Mouse (Mus musculus) left cerebral cortex, postnatal 36 days (tissue): ENCODE data around the gene Rimbp2. TPM values are rescaled to one million over a fixed set of nuclear protein-coding genes. Genes with fewer than 3 reads are reported as not detected.
"Not testable (repeated sequence)": the region's sequence is repeated elsewhere in the genome, so short reads cannot be mapped to it uniquely, and the experiment has no call there.

ENCODE experiments used
- DNase-seq, 2 experiments: peaks; one replicate each; pipeline ENCODE4 v3.0.0; 2021 to 2022; ENCODE audit warnings: low spot score in 2 of 2, mixed read lengths in 1 of 2
- intact Hi-C: fragments of 180-260 bp; cut with DNase I; formaldehyde crosslinking; loops from one replicate; pipeline ENCODE4 v1.15.1; 2025
- total RNA-seq, 2 experiments: library from RNA; stranded (reverse); gene quantifications; 2 replicates each; pipeline ENCODE4 v1.2.3; 2021

The Rimbp2 gene
- 100 to 1,000 TPM; 128 to 150 TPM for total RNA-seq

- intact Hi-C loops = loop anchor here (2.0 to 5.0 kb wide), 2 partner anchors 41 to 143 kb away; no protein-coding TSS in a partner anchor
- DNase-seq = peak; percentile 73 to 74
These were observed at the start of gene Rimbp2 for GRCm38 (mm10) chr5:128953278-128954070. Gene Rimbp2 (minus strand): TSS chr5:128953486.

DNA sequence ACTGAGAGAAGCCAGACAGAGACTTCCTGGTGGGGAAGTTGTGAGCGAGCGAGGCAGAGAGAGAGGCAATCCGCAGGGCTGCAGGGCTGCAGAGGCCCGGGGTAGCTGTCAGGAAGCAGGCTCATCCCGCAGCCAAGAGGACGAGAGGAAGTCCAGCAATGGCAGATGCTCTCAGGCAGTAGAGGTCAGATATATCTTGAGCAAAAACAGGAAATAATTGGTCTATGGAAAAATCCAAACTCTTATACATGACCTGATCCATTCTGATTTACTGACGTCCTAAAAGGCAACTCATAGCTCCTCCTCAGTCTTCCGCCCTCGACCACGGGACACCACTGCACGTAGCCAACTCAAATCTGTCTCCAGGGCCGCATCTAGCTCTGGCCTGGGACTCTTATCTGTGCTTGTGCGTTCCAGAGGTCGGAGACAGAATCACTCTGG, 49.3 kb upstream of the Rimbp2 start:
- intact Hi-C loops = no loop called here
- no peak for DNase-seq

DNA sequence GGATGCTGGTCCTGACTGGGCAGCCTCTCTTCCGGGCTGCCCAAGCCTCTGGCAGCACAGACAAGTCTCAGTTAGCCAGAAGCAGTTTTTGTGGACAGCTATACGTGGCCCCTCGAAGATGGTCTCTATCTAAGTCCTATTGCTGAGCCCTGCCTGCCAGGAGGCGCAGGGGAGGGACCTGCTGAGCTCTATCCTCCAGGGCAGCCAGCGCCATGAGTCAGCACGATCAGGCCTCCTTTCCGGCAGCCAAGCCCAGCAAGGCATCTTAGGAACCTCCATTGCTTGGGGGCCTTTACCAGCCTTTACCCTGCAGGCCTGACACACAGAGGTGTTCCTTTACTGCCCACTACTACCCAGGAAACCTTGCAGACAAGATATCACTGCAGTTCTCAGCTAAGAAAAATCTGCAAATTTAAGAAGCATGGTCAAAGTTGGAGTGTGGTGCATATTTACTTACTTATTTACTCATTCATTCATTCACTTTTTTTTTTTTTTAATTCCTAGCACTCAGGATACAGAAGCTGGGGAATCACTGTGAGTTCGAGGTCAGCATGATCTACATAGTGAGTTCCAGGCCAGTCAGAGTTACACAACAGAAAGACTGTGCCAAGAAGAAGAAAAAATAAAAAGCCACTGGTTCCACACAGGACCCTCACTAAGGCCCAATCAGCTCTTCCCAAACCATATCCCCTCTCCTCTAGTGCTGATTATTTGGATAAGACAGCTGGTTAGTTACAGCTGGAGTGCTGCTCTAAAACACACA, 47.6 kb upstream of the Rimbp2 start:
- no peak for DNase-seq
- intact Hi-C loops = no loop called here

DNA sequence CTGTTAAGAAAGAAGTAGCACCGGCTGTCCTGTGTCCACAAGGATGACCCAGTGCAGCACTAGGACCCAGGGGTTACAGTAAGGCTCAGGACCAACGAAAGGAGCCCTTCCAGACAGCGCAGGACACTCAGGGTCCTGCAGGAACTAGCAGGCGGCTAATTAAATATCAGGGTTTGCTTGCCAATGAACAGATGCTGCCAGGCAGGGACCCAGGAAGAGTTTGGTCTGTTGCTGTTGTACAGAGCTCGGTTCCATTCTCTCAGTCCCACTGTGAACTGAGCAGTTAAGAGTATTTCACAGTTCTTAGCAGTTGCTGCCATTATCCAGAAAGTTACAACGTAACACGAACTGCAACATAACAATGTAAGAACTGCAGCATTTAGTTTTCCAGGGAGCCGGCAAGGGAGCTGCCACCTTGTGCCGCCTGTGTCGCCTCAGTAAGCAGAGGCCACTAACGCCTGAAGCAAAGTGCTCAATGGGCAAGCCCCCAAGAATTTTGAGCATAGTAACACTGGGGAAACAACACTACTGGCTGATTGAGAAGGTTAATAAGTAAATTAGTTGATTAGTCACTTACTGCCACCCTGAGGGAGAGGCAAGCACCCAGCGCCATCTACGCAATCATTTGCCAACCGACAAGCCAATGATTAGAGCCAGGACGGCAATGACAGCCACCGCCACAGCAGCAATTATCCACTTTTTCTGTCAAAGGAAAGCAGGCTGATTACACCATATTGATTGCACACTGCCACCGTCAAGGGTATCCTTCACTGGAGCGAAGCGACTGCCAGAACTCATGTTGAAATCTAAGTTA, 34.1 kb upstream of the Rimbp2 start:
- intact Hi-C loops = no loop called here
- no peak for DNase-seq

- intact Hi-C loops = no loop called here
- DNase-seq = no peak
These were observed 32.7 kb upstream of the Rimbp2 start for GRCm38 (mm10) chr5:128985946-128986345.

DNA sequence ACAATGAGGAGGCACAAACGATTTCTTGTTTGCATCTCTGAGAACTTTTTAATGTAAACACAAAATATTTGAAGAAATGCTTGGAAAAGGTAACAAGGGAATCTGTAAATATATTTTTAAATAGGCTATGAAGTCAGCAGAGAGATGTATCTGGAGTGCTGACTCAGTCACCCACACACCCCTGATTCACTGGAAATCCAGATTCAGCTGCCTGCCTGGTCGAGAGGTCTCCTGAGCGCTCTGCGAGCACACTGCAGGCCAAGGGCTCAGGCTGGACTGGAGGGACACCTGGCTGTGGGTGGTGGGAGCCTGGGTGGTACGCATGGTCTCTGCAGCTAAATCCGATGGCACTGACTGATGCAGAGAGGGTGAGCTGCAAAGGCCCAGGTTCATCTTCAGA, 31.2 kb upstream of the Rimbp2 start:
- DNase-seq = peak in 1 of 2 experiments; percentile 35

DNA sequence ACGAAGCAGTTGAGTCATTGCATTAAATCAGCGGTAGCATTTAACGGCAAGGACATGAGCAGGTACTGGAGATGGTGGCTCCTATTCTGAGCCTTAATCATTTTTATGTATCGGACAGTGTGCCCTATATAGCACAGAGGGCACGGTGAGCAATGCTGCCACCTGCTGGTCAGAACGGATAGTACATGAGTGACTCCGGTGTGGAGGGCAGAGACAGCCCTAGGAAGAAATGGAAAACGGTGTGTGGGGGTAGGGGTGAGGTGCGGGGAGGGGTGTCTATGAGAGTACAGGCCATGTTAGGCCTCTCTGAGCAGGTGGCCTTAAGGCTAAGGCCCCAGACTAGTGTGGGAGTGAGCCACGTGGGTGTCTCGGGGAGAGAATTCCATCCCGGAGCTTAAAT, 28.3 kb upstream of the Rimbp2 start:
- peak; percentile 39 to 60 for DNase-seq
- intact Hi-C loops = loop anchor here (5.0 kb wide), 1 partner anchor 459 kb away; no protein-coding TSS in a partner anchor

More for the DNA sequence above, 31.2 kb upstream of the Rimbp2 start:
- intact Hi-C loops = loop anchor here (5.0 kb wide), 1 partner anchor 462 kb away; no protein-coding TSS in a partner anchor

- DNase-seq = no peak
- intact Hi-C loops = loop anchor here (5.0 kb wide), 1 partner anchor 459 kb away; no protein-coding TSS in a partner anchor
These were observed 27.6 kb upstream of the Rimbp2 start for GRCm38 (mm10) chr5:128980857-128981256.

GRCm38 (mm10) chr5:128978957-128979356, 25.7 kb upstream of the Rimbp2 start:
- no peak for DNase-seq
- intact Hi-C loops = no loop called here

GRCm38 (mm10) chr5:128977466-128977865, 24.2 kb upstream of the Rimbp2 start:
- intact Hi-C loops, DNase-seq: not testable (repeated sequence)

DNA sequence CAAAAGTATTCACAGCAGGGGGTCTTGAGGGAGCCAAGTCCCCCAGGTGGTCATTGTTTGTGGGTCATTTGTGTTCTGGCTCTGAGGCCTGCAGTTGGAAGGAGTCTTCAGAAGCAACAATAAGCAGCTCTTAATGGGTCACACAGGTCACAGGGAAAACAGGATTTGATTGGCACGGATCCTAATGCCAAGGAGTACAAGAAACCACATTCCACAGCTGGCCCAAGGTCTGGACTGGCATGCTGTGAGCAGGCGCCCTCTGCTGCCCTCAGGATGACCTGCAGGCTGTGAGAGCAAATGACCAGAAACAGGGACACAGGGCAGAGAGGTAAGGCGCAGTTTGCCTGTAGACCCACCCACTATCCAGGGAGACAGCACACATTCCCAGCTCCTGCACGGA, 23.0 kb upstream of the Rimbp2 start:
- DNase-seq = no peak
- intact Hi-C loops = no loop called here

- DNase-seq = peak; percentile 70 to 79
- intact Hi-C loops = no loop called here
These were observed 18.0 kb upstream of the Rimbp2 start for GRCm38 (mm10) chr5:128971298-128971697.

GRCm38 (mm10) chr5:128970878-128971277, 17.6 kb upstream of the Rimbp2 start:
- no peak for DNase-seq
- intact Hi-C loops = no loop called here

DNA sequence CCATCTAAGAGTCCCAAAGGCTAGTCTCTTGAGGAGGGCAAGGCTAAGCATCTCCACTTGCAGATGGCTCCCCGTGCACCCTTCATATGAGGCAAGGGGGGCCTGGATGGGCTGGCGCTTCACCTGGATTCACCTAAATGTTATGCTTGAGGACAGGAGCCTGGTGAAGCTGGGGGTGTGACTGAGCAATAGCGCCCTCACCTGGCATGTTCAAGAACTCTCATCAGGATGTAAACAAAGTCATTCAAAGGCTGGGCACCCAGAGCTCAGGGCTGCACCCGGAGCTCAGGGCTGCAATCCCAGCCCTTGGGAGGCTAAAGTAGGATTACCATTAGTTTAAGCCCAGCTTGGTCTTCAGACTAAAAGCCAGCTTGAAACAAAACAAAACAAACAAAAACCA, 11.1 kb upstream of the Rimbp2 start:
- intact Hi-C loops = no loop called here
- no peak for DNase-seq

DNA sequence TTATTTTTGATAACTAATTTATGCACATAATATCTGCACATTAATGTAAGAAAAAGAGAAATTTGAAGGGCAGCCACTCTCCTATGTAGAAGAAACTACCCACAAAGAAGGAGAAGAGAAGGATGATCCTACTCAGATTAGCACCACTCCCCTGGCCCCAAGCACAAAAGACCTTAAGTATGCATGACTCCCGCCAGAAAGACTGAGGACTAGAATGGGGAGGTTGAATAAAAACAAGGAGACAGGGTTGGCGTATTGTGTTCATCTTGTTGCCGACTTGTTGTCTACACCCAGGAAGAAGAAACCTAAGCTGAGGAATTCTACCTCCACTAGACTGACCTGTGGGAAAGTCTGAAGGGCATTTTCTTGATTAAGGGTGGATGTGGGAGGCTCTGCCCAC, 5.6 kb upstream of the Rimbp2 start:
- intact Hi-C loops = no loop called here
- DNase-seq = no peak

DNA sequence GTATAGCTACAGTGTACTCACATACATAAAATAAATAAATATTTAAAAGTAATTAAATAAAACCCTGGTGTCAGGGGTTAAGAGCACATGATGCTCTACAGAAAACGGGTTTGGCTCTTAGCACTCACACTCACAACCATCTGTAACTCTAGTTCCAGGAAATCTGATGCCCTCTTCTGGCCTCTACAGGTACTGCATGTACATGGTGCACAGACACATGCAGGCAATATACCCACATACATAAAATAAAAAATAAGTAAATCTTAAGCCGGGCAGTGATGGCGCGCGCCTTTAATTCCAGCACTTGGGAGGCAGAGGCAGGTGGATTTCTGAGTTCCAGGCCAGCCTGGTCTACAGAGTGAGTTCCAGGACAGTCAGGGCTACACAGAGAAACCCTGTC, 1.1 kb upstream of the Rimbp2 start:
- intact Hi-C loops = loop anchor here (5.0 kb wide), 1 partner anchor 42 kb away; no protein-coding TSS in a partner anchor
- DNase-seq = not testable (repeated sequence)

GRCm38 (mm10) chr5:128952291-128953195, 743 bp downstream of the Rimbp2 start:
- DNase-seq = peak; percentile 66 to 67
- intact Hi-C loops = loop anchor here (2.0 to 5.0 kb wide), 2 partner anchors 40 to 142 kb away; no protein-coding TSS in a partner anchor

DNA sequence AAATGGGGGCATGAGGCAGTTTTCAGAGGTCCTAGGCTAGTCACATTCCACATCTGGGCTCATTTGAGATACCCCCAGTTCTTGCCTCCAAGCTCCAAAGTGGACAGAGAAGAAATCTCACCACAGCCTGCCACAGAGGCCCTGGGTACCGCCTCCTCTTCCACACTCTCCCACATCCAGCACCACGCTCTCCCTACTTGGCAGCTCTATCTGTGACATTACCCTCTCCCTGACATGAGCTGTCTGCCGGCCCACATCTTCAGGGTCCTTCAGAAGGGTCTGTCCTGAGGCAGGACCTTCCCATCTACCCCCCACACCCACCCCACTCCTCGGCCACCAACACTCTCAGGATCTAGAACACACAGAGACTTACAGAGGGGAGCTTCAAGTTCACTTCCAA, 1.8 kb downstream of the Rimbp2 start:
- peak; percentile 33 to 40 for DNase-seq
- intact Hi-C loops = loop anchor here (5.0 kb wide), 1 partner anchor 39 kb away; no protein-coding TSS in a partner anchor
